Comparison of ENCODE assay signal across 8 mouse cellular contexts in the genomic region with DNA sequence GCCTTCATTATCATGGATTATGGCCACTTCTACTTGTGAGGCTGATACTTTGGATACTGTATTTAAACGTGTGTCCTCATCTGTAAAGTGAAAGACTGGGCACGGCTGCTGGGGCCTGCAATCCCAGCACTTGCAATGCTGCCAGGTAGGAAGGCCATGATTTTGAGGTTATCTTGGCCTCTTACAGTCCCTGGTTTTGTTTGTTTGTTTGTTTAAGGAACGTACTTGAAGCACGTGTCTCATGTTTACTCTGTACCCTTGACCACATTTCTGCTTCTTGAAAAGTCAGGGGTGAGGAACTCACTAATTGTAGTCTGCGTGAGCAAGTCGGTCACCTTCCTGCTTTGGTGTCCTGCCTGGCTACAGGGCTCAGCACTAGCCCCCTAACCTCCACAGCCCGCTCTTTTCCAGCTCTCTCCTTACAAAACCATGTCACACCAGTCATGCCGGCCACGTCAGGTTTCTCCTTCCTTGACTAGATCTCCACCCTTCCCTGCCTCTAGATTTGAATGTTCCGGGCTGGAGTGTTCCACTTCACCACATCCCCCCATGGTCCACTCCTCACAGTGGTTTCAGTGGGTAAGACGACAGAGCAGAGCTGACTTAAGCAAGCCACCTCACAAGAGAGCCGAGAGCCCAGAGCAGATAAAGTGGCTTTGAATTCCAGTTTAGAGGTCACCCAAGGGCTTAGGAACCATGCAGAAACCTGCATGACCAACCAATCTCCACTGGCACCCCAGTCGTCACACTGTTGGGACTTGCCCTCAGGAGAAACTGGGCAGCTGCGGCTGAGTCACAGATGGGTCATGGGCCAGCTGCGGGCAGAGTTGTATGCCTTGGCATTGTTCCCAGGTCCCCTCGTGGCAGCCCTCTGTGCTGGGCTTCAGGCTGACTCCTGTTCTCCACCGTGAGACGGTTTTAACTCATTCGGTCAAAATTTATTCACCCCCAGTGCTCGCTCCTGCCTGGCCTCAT. TPM values are rescaled to one million over a fixed set of nuclear protein-coding genes. Genes with fewer than 3 reads are reported as not detected.
A peak's percentile ranks its signal among the peaks of the same experiment; 100 is the strongest.
DNase-seq lines count a peak whose midpoint lies in the region; ATAC-seq lines count a peak whose summit lies in the region.

No protein-coding gene starts in this region.

- no peaks in the 10 kb centered on the region for H3K9me3 ChIP-seq in forebrain, embryonic 11.5 days (ENCODE audit: control insufficient read depth, low read length)
- no peaks in the 10 kb centered on the region; the same call in 1 of the 2 replicates for H3K9me3 ChIP-seq in forebrain, embryonic 16.5 days (ENCODE audit: control insufficient read depth, low read length)
- no peaks in the 10 kb centered on the region for H3K9me3 ChIP-seq in neural tube, embryonic 12.5 days
- no peaks in the 10 kb centered on the region for H3K9me3 ChIP-seq in heart, embryonic 11.5 days (replicated peaks; ENCODE audit: control insufficient read depth, low read length)

- ATAC-seq in forebrain, embryonic 11.5 days (replicated peaks; ENCODE audit: low FRiP score) = no peak
- no peak for ATAC-seq in forebrain, embryonic 16.5 days
- peak; percentile 34; the same call in 1 of the 2 replicates for ATAC-seq in neural tube, embryonic 12.5 days (ENCODE audit: low FRiP score, low read depth)
- ATAC-seq in heart, embryonic 11.5 days (replicated peaks; ENCODE audit: insufficient number of reproducible peaks, low FRiP score, low TSS enrichment) = no peak

- peaks cover 2% of the 10 kb centered on the region; the same call in 1 of the 2 replicates for H3K4me1 ChIP-seq in forebrain, embryonic 11.5 days (replicated peaks; ENCODE audit: control insufficient read depth, insufficient read depth, low read length)
- H3K4me1 ChIP-seq in forebrain, embryonic 16.5 days (replicated peaks; ENCODE audit: control insufficient read depth, insufficient read depth, low read length) = peaks cover 19% of the 10 kb centered on the region
- H3K4me1 ChIP-seq in neural tube, embryonic 12.5 days = peaks cover 27% of the 10 kb centered on the region
- peaks cover 42% of the 10 kb centered on the region for H3K4me1 ChIP-seq in heart, embryonic 11.5 days (ENCODE audit: control insufficient read depth, insufficient read depth, low read length)

- H3K27ac ChIP-seq in forebrain, embryonic 11.5 days (ENCODE audit: low read depth, low read length) = no peak overlapping the region
- H3K27ac ChIP-seq in forebrain, embryonic 16.5 days (ENCODE audit: low read length) = no peak overlapping the region
- H3K27ac ChIP-seq in neural tube, embryonic 12.5 days = no peak overlapping the region
- H3K27ac ChIP-seq in heart, embryonic 11.5 days (ENCODE audit: low read depth, low read length) = peak overlapping the region; percentile 67

- H3K27me3 ChIP-seq in forebrain, embryonic 11.5 days (ENCODE audit: control insufficient read depth, insufficient read depth, low read length) = no peaks in the 10 kb centered on the region
- no peaks in the 10 kb centered on the region for H3K27me3 ChIP-seq in forebrain, embryonic 16.5 days (replicated peaks; ENCODE audit: control insufficient read depth, insufficient read depth, low read length)
- no peaks in the 10 kb centered on the region for H3K27me3 ChIP-seq in neural tube, embryonic 12.5 days (replicated peaks)
- no peaks in the 10 kb centered on the region for H3K27me3 ChIP-seq in heart, embryonic 11.5 days (ENCODE audit: control insufficient read depth, insufficient read depth, low read length)

- DNase-seq in forebrain, embryonic 11.5 days (ENCODE audit: low spot score) = peak; percentile 45
- DNase-seq in neural tube, embryonic 10.5 days (ENCODE audit: extremely low spot score, low spot score) = no peak
- peak; percentile 48 to 55 for DNase-seq in layer of hippocampus, postnatal 10 days (ENCODE audit: low spot score in 2 of 2)
- DNase-seq in testis, postnatal 10 days (ENCODE audit: low spot score) = no peak
- no peak for DNase-seq in cerebellum, adult 9-10 months

- no peak overlapping the region for H3K9ac ChIP-seq in forebrain, embryonic 11.5 days (ENCODE audit: low read length)
- H3K9ac ChIP-seq in forebrain, embryonic 16.5 days (replicated peaks; ENCODE audit: low read depth, low read length) = no peak overlapping the region
- no peak overlapping the region for H3K9ac ChIP-seq in neural tube, embryonic 12.5 days
- H3K9ac ChIP-seq in heart, embryonic 11.5 days (ENCODE audit: low read depth, low read length) = no peak overlapping the region

- no peak overlapping the region for H3K4me3 ChIP-seq in forebrain, embryonic 11.5 days (ENCODE audit: low read depth, low read length)
- H3K4me3 ChIP-seq in forebrain, embryonic 16.5 days (replicated peaks; ENCODE audit: low read length) = no peak overlapping the region
- H3K4me3 ChIP-seq in neural tube, embryonic 12.5 days = no peak overlapping the region
- H3K4me3 ChIP-seq in heart, embryonic 11.5 days (ENCODE audit: low read depth, low read length) = no peak overlapping the region

- WGBS in forebrain, embryonic 11.5 days = 86% methylated on average over 20 of the region's 20 CpGs
- WGBS in forebrain, embryonic 16.5 days = 76% methylated on average over 20 of the region's 20 CpGs
- 74% methylated on average over 20 of the region's 20 CpGs for WGBS in neural tube, embryonic 12.5 days
- WGBS in heart, embryonic 11.5 days (ENCODE audit: insufficient replicate concordance) = 63% methylated on average over 20 of the region's 20 CpGs

- no peak overlapping the region for H3K4me2 ChIP-seq in forebrain, embryonic 11.5 days (ENCODE audit: low read depth, low read length, severe bottlenecking)
- H3K4me2 ChIP-seq in forebrain, embryonic 16.5 days (ENCODE audit: low read length) = no peak overlapping the region
- no peak overlapping the region for H3K4me2 ChIP-seq in neural tube, embryonic 12.5 days (replicated peaks)
- no peak overlapping the region for H3K4me2 ChIP-seq in heart, embryonic 11.5 days

- no peaks in the 10 kb centered on the region for H3K36me3 ChIP-seq in forebrain, embryonic 11.5 days (ENCODE audit: control insufficient read depth, insufficient read depth, low read length)
- peaks cover 18% of the 10 kb centered on the region for H3K36me3 ChIP-seq in forebrain, embryonic 16.5 days (ENCODE audit: control insufficient read depth, insufficient read depth)
- peaks cover 19% of the 10 kb centered on the region for H3K36me3 ChIP-seq in neural tube, embryonic 12.5 days
- H3K36me3 ChIP-seq in heart, embryonic 11.5 days (ENCODE audit: control insufficient read depth, insufficient read depth, low read length) = no peaks in the 10 kb centered on the region

RNA-seq across cellular contexts. Expression of gene Tmem44, which starts 37.3 kb away (rescaled TPM):
- 26.3 and 30.4 TPM in 2 replicates for polyA plus RNA-seq in forebrain, embryonic 11.5 days (2014; fragmentation: Nextera tagmentation; extraction: Ambion mirVana)
- polyA plus RNA-seq in forebrain, embryonic 16.5 days (2015; fragmentation: Nextera tagmentation; extraction: Ambion mirVana) = 92.5 and 106 TPM in 2 replicates
- 60.8 and 61.7 TPM in 2 replicates for polyA plus RNA-seq in neural tube, embryonic 12.5 days (2016; fragmentation: Nextera tagmentation; extraction: Ambion mirVana)
- 16.4 and 17.2 TPM in 2 replicates for polyA plus RNA-seq in heart, embryonic 11.5 days (2014; fragmentation: Nextera tagmentation; extraction: Ambion mirVana)
- total RNA-seq in layer of hippocampus, postnatal 10 days (2021) = 10 to 100 TPM; 55.9 to 61.6 TPM

Comparison
In these comparisons a context has a peak if more than half of its experiments do, and no peak if none do; other contexts are left out.
1. DNase-seq: peak in forebrain, embryonic 11.5 days (single experiment) and layer of hippocampus, postnatal 10 days (2 of 2); none in neural tube, embryonic 10.5 days (single experiment), testis, postnatal 10 days (single experiment) and cerebellum, adult 9-10 months (single experiment).